Comparison of ENCODE assay signal across 16 mouse cellular contexts in genomic region chr13:103232171-103232570, GRCm38 (mm10).
"Had no signal": no experiment of that assay in that cellular context is flagged by ENCODE, and none has a peak within 500 bp of the region (broad histone marks: within the 10 kb centered on the region; RNA-seq: fewer than 3 reads in every experiment).

No protein-coding gene starts in this region.

- DNase-seq: retina, postnatal 1 day; right cerebral cortex, adult 18-20 months; right cerebral cortex, postnatal 14 days; right cerebral cortex, postnatal 25 days; right cerebral cortex, postnatal 4 days; spleen, adult 18-20 months; thymus, adult 18-20 months; thymus, adult 2 months; thymus, postnatal 14 days; thymus, postnatal 25 days; thymus, postnatal 36 days; thymus, postnatal 4 days had no signal

- H3K27ac ChIP-seq: neural tube, embryonic 13.5 days; neural tube, embryonic 15.5 days; stomach, embryonic 15.5 days; stomach, postnatal 0 days had no signal

- H3K27me3 ChIP-seq: neural tube, embryonic 13.5 days; neural tube, embryonic 15.5 days; stomach, embryonic 15.5 days had no signal

- H3K4me1 ChIP-seq: neural tube, embryonic 13.5 days; neural tube, embryonic 15.5 days; stomach, embryonic 15.5 days had no signal

- H3K9me3 ChIP-seq: neural tube, embryonic 13.5 days; neural tube, embryonic 15.5 days; stomach, embryonic 15.5 days had no signal

- H3K36me3 ChIP-seq: neural tube, embryonic 13.5 days; neural tube, embryonic 15.5 days; stomach, embryonic 15.5 days had no signal

- H3K4me3 ChIP-seq: neural tube, embryonic 13.5 days; neural tube, embryonic 15.5 days; stomach, embryonic 15.5 days had no signal
